Mouse (Mus musculus): ENCODE data around the gene Usb1.

The Usb1 gene

GRCm38 (mm10) chr8:95331720-95332436 lies at the start of gene Usb1, which contains the start of gene Zfp319:
Gene Usb1 (plus strand): TSS chr8:95332284.
Gene Zfp319 (minus strand): TSS chr8:95331950.
- peak; percentile 97 for DNase-seq (ENCODE audit: inconsistent ontology term)

GRCm38 (mm10) chr8:95289066-95289650 lies 42.9 kb upstream of the Usb1 start:
- DNase-seq (ENCODE audit: inconsistent ontology term) = no peak

GRCm38 (mm10) chr8:95293172-95293571 lies 38.9 kb upstream of the Usb1 start:
- no peak for DNase-seq (ENCODE audit: inconsistent ontology term)

GRCm38 (mm10) chr8:95293891-95294290 lies 38.2 kb upstream of the Usb1 start:
- DNase-seq (ENCODE audit: inconsistent ontology term) = no peak

- DNase-seq (ENCODE audit: inconsistent ontology term) = peak; percentile 30
These were observed 29.7 kb upstream of the Usb1 start for GRCm38 (mm10) chr8:95302410-95302809.

- no peak for DNase-seq (ENCODE audit: inconsistent ontology term)
These were observed 26.6 kb upstream of the Usb1 start for GRCm38 (mm10) chr8:95305526-95305925.

- DNase-seq (ENCODE audit: inconsistent ontology term) = no peak
These were observed 25.7 kb upstream of the Usb1 start, which contains the start of gene Cngb1 for GRCm38 (mm10) chr8:95306431-95306830. Gene Cngb1 (minus strand): TSS chr8:95306585.

GRCm38 (mm10) chr8:95310342-95310970 lies 21.6 kb upstream of the Usb1 start, which contains the start of gene Tepp:
Gene Tepp (plus strand): TSS chr8:95310566.
- no peak for DNase-seq (ENCODE audit: inconsistent ontology term)

- no peak for DNase-seq (ENCODE audit: inconsistent ontology term)
These were observed 19.2 kb upstream of the Usb1 start for GRCm38 (mm10) chr8:95312836-95313235.

GRCm38 (mm10) chr8:95313857-95314256 lies 18.2 kb upstream of the Usb1 start:
- no peak for DNase-seq (ENCODE audit: inconsistent ontology term)

- no peak for DNase-seq (ENCODE audit: inconsistent ontology term)
These were observed 17.4 kb upstream of the Usb1 start for GRCm38 (mm10) chr8:95314707-95315106.

- no peak for DNase-seq (ENCODE audit: inconsistent ontology term)
These were observed 16.7 kb upstream of the Usb1 start for GRCm38 (mm10) chr8:95315350-95315749.

GRCm38 (mm10) chr8:95320224-95321139 lies 11.6 kb upstream of the Usb1 start:
- peak; percentile 37 for DNase-seq (ENCODE audit: inconsistent ontology term)

GRCm38 (mm10) chr8:95323201-95323600 lies 8.9 kb upstream of the Usb1 start:
- DNase-seq (ENCODE audit: inconsistent ontology term) = no peak

- peak; percentile 78 for DNase-seq (ENCODE audit: inconsistent ontology term)
These were observed 7.4 kb upstream of the Usb1 start for GRCm38 (mm10) chr8:95324646-95325045.

GRCm38 (mm10) chr8:95326822-95327221 lies 5.3 kb upstream of the Usb1 start:
- DNase-seq (ENCODE audit: inconsistent ontology term) = no peak

GRCm38 (mm10) chr8:95327866-95328465 lies 4.1 kb upstream of the Usb1 start:
- no peak for DNase-seq (ENCODE audit: inconsistent ontology term)

GRCm38 (mm10) chr8:95330367-95330766 lies 1.7 kb upstream of the Usb1 start:
- no peak for DNase-seq (ENCODE audit: inconsistent ontology term)

- DNase-seq (ENCODE audit: inconsistent ontology term) = peak; percentile 88
These were observed 846 bp upstream of the Usb1 start for GRCm38 (mm10) chr8:95331156-95331719.

- DNase-seq (ENCODE audit: inconsistent ontology term) = no peak
These were observed 534 bp downstream of the Usb1 start for GRCm38 (mm10) chr8:95332437-95333199.
